Mouse (Mus musculus) lung, adult 2 months (tissue): ENCODE data around the gene Ntm.

ENCODE experiments used
- CTCF ChIP-seq: fragments of 200-500 bp; IDR thresholded peaks from 2 replicates; pipeline ENCODE4 v1.5.1; 2011; ENCODE audit warnings: mild to moderate bottlenecking, low read length, control low read depth; ENCODE audit not compliant: insufficient read depth
- POLR2A ChIP-seq: fragments of 200-500 bp; IDR thresholded peaks from 2 replicates; pipeline ENCODE4 v1.6.1; 2011; ENCODE audit warnings: low read depth, mild to moderate bottlenecking, control low read depth, low read length, borderline replicate concordance; ENCODE audit errors: extremely low read depth

DNA sequence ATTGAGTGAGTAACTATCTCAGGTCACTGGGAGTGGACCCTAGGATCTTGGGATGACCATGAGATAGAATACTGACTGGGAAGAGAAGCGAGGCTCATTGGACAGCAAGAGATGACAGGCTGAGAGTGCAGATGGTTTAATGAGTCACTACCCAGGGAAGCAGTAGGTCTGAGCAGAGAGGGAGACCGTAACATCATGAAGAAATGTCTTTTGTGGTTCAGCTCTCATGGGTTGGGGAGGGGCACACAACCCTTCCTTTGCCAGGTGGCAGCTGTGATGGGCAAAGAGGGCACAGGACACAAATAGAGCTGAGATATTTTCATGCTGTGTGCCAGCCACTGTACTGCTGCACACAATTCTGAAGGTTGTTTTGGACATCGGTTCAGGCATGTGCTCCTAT lies 724.0 kb downstream of the Ntm start:
- TF ChIP-seq CTCF: no peak
- TF ChIP-seq POLR2A: no peak
